Mouse (Mus musculus) heart, embryonic 15.5 days (tissue): Measurements from ENCODE around the gene Rfx5. TPM values are rescaled to one million over a fixed set of nuclear protein-coding genes. Genes with fewer than 3 reads are reported as not detected.
"Not testable (repeated sequence)": the region's sequence is repeated elsewhere in the genome, so short reads cannot be mapped to it uniquely, and the experiment has no call there.

Experiments used
- ATAC-seq: fragments of 200-750 bp; cut with Nextera tagmentation; replicated peaks from 2 replicates; pipeline ENCODE4 v1.8.0; 2017; ENCODE audit warnings: low read depth, moderate TSS enrichment; ENCODE audit not compliant: insufficient number of reproducible peaks, insufficient read depth, low FRiP score
- H3K27ac ChIP-seq: fragments of 300-500 bp; sonication (generic); 2 replicates; pipeline ENCODE4 v1.5.1; 2015; ENCODE audit warnings: mild to moderate bottlenecking, inconsistent platforms
- H3K27me3 ChIP-seq: fragments of 300-500 bp; sonication (generic); 2 replicates; pipeline ENCODE4 v1.6.1; 2015; ENCODE audit warnings: inconsistent platforms
- H3K36me3 ChIP-seq: fragments of 300-500 bp; sonication (generic); 2 replicates; pipeline ENCODE4 v1.6.1; 2015; ENCODE audit warnings: mild to moderate bottlenecking, inconsistent platforms
- H3K4me1 ChIP-seq: fragments of 300-500 bp; sonication (generic); replicated peaks from 2 replicates; pipeline ENCODE4 v1.6.1; 2015; ENCODE audit warnings: inconsistent platforms
- H3K4me2 ChIP-seq: fragments of 300-500 bp; sonication (generic); 2 replicates; pipeline ENCODE4 v1.6.1; 2015; ENCODE audit warnings: inconsistent platforms, mild to moderate bottlenecking, moderate library complexity
- H3K4me3 ChIP-seq: fragments of 300-500 bp; sonication (generic); 2 replicates; pipeline ENCODE4 v1.5.1; 2015; ENCODE audit warnings: mild to moderate bottlenecking, inconsistent platforms
- H3K9ac ChIP-seq: fragments of 300-500 bp; sonication (generic); 2 replicates; pipeline ENCODE4 v1.6.1; 2015; ENCODE audit warnings: mild to moderate bottlenecking, inconsistent platforms
- H3K9me3 ChIP-seq: fragments of 300-500 bp; sonication (generic); replicated peaks from 2 replicates; pipeline ENCODE4 v1.6.1; 2016; ENCODE audit warnings: inconsistent platforms
- WGBS: fragments of 180-500 bp; shearing (Covaris S2); methylation state at CpG from one replicate; pipeline ENCODE4 v1.1.7; 2015; ENCODE audit warnings: mixed read lengths; 5-methylcytosine and 5-hydroxymethylcytosine counted together
- polyA plus RNA-seq: library from polyadenylated mRNA; unstranded; fragments of >200 nt; fragmentation: Nextera tagmentation; extraction: Ambion mirVana; gene quantifications from 2 replicates; pipeline ENCODE4 v1.2.1, GENCODE M21; 2015

Rfx5 gene
- polyA plus RNA-seq = 3.6 and 6.8 TPM in 2 replicates

DNA sequence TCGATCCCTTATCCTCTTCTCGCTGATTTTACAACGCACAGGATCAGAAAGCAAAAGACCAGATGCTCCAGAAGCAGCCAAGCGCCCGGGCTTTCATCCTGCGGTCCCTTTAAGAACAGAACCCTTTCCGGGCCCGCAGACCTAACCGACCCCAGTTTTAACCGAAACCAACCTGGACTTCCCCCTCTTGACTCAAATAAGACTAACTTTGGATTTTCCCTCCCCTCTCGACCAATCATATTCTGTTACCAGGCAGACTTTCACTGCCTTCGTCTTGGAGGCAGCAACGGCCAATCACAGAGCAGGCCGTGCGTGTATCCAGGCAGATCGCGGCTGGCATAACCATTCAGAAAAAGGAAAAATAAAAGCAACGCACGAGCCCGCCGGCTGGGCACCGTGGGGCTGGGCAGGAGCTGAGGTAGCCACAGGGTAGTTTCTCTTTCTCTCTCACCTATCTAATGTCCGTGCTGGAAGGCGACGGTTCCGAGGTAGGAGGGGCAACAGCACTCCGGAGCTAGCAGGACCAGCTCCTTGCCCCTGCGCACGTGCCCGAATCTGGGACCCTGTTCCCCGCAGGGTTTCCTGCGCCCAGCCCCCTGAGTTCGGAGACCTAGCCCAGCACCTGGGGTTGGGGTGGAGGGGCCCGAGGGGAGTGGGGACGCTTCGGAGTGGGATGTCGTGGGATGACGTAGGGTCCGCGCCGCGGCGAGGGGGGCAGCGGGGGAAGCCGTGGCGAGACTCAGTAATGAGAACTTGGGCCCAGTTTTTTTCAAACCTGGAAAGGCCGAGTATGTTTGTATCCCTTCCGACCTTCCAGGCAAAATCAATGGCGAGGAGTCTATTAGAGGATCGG is at the start of gene Rfx5:
TSS of gene Rfx5 (plus strand) at position 312 of the 853 bp plus-strand sequence.
- peak; percentile 97 for ATAC-seq
- under 1% methylated on average over 50 of the region's 50 CpGs for WGBS
- Histone ChIP-seq H3K9ac (peak within 1 kb of the TSS; percentile 90), H3K4me3 (peak within 1 kb of the TSS; percentile 95), H3K9me3 (no peaks in the 10 kb centered on the region), H3K4me2 (peak within 1 kb of the TSS; percentile 85), H3K4me1 (peaks cover 23% of the 10 kb centered on the region), H3K36me3 (peaks cover 32% of the 10 kb centered on the region), H3K27ac (peak within 1 kb of the TSS; percentile 80), H3K27me3 (no peaks in the 10 kb centered on the region)

DNA sequence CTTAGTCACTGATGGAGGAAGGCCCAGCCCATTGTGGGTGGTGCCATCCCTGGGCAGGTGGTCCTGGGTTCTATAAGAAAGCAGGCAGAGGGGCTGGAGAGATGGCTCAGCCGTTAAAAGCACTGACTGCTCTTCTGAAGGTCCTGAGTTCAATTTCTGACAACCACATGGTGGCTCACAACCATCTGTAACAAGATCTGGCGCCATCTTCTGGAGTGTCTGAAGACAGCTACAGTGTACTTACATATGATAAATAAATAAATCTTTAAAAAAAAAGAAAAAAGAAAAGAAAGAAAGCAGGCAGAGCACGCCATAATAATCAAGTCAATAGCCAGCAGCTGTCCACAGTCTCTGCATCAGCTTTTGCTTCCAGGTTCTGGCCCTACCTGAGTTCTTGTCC is 49.1 kb upstream of the Rfx5 start:
- not testable (repeated sequence) for H3K4me1 ChIP-seq, H3K9me3 ChIP-seq, ATAC-seq, H3K4me2 ChIP-seq, H3K4me3 ChIP-seq, H3K27ac ChIP-seq, H3K9ac ChIP-seq, H3K27me3 ChIP-seq, H3K36me3 ChIP-seq
- WGBS = 53% methylated on average over 3 of the region's 3 CpGs

DNA sequence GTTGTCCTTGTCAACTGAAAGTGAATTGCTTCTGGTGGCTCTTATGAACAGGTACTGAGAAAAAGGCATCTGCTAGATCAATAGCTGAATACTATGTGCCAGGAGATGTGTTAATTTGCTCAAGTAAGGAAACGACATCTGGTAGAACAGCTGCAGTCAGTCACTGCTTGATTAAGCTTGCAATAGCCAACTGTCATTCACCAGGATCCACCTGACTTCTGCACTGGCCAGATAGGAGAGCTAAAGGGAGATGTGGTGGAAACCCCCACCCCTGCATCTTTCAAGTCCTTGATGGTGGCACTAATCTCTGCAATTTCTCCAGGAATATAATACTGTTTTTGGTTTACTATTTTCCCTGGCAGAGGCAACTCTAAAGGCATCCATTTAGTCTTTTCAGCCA is 47.4 kb upstream of the Rfx5 start:
- WGBS = 51% methylated on average over 1 of the region's 1 CpGs
- Histone ChIP-seq H3K9me3 (no peaks in the 10 kb centered on the region), H3K4me2 (no peak overlapping the region), H3K4me1 (0 out of 2 replicates have a peak, but pooled peaks cover 4% of the 10 kb centered on the region), H3K36me3 (no peaks in the 10 kb centered on the region), H3K4me3 (no peak overlapping the region), H3K9ac (no peak overlapping the region), H3K27ac (no peak overlapping the region), H3K27me3 (no peaks in the 10 kb centered on the region)
- ATAC-seq = no peak

DNA sequence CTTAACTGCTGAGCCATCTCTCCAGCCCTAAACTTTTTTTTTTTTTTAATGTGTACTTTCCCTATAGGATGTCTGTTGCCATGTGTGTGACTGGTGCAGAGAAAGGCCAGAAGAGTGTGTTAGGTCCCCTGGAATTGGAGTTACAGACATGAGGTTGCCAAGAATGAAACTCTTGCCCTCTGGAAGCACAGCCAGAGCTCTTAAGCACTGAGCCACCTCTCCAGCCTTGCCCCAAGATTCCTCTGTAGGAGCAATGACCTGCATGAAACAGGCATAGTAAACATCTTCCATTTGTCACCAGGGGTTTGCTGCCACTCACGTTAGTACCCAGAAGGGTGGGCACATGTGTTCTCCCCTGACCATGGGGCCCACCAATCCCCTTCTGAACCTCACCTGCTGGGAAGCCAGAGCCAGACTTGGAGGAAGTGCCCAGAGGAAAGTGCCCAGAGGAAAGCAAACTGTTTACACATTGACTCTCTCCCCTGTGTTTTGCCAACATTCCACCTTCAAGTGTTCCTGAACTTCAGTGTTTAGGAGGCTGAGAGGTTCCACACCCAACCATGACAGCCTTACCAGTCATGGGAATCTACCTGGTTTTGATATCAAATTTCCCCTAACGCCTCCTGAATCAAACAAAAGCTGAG is 42.7 kb upstream of the Rfx5 start:
- ATAC-seq = no peak
- Histone ChIP-seq H3K27ac (no peak overlapping the region), H3K9me3 (no peaks in the 10 kb centered on the region), H3K9ac (no peak overlapping the region), H3K4me3 (no peak overlapping the region), H3K27me3 (no peaks in the 10 kb centered on the region), H3K36me3 (no peaks in the 10 kb centered on the region), H3K4me1 (no peaks in the 10 kb centered on the region), H3K4me2 (no peak overlapping the region)
- WGBS = 66% methylated on average over 2 of the region's 2 CpGs

DNA sequence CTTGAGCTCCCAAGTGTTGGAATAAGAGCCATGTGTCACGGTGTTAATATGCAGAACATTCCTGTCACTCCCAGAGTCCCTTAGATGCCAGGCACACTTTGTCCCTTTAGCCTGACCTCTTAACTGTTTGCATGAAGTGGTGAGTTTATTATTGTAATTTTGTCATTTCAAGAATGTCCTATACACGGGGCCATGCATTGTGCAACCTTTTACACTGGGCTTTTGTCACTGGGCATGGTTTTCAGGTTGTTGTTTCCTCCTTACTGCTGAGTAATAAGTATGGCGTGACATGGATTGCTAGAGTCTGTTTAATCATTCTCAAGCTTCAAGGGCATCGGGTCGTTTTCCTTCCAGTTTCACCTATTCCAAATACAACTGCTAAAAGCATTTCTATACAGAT is 40.1 kb upstream of the Rfx5 start:
- 55% methylated on average over 5 of the region's 5 CpGs for WGBS
- Histone ChIP-seq H3K9ac (no peak overlapping the region), H3K4me3 (no peak overlapping the region), H3K4me1 (0 out of 2 replicates have a peak, but pooled peaks cover 3% of the 10 kb centered on the region), H3K9me3 (no peaks in the 10 kb centered on the region), H3K36me3 (no peaks in the 10 kb centered on the region), H3K4me2 (no peak overlapping the region), H3K27me3 (no peaks in the 10 kb centered on the region), H3K27ac (no peak overlapping the region)
- no peak for ATAC-seq

DNA sequence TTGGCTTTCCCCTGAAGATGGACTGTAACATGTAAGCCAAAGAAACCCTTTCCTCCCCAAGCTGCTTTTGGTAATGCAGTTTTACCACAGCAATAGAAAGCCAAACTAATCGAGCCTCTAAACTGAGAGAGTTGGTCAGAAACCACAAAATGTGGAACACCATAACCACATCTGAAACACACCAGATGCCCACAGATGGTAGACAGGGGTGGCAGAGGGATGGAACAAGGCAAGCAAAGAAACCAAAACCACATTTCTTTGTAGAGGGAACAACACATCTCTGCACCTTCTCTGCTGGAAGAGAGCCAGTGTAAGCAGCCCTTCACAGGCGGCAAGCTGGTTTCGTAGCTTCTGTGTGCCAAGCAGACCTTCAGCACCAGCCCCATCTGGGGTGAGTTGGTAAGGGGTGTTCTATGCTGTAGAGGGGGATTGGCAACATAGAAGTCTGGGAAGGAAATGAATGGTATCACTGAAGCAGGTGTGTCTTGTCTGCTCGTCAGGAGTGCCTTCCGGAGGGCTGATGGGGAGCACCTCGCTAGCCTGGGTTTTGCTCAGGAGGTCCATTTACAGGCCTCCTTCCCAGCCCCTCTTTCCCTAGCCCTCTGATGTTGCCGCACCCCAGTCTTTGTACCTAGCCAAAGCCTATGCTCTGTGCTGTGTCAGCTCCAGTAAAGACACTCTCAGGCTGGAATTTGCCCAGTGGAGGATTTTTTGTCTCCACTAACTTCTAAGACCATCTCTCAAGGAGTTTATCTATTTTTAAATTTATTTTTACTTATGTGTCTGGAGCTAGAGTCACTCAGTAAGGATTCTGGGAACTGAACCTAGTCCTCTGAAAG is 37.8 kb upstream of the Rfx5 start:
- no peak overlapping the region for H3K9ac ChIP-seq
- no peaks in the 10 kb centered on the region for H3K27me3 ChIP-seq
- no peak overlapping the region for H3K4me2 ChIP-seq
- 0 out of 2 replicates have a peak, but pooled peaks cover 3% of the 10 kb centered on the region for H3K4me1 ChIP-seq
- no peaks in the 10 kb centered on the region for H3K36me3 ChIP-seq
- no peak for ATAC-seq
- H3K9me3 ChIP-seq = no peaks in the 10 kb centered on the region
- no peak overlapping the region for H3K4me3 ChIP-seq
- 72% methylated on average over 7 of the region's 7 CpGs for WGBS
- H3K27ac ChIP-seq = no peak overlapping the region

DNA sequence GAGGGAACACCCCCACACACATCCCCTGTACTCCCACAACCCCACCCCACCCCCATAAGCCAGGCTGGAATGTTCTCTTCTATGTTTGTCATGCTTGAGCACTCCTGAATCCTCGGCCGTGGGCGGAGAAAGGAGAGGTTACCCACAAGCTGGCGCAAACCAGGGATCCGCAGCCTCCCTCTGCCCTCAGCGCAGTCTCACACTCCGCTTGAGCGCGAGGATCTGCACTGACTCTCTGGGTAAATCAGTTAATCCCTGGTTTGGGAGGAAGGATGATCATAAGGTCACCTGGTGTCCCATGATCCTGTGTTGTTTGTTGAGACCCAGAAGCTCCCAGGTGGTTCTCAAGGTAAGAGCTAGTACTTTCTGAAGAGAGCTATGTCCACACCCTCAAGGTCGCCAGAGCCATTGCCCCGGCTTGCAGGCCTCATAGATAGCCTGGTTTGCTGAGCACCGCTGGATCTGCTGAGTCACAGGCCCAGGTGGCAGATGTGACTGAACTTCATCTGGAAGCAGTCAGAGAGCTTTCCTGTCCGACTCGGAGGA is 36.0 kb upstream of the Rfx5 start:
- ATAC-seq = no peak

DNA sequence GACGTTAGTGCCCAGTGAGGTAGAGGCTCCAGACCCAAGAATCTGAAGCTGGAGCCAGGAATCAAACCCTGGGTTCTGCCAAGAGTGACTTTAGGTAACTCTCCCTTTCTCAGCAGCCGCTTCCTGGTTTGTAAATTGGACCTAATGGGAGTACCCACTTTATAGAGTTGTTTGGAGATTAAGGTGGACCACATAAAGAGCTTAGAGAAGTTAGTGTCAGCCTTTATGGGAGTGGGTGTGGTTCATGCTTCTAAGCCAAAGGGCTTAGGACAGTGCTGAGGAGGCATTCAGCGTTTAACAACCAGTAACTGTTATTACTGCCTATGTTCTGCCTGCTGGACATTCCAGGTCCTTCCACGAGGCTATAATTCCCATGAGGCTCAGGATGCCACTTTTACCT is 35.0 kb upstream of the Rfx5 start:
- Histone ChIP-seq H3K4me3 (no peak overlapping the region), H3K27ac (no peak overlapping the region), H3K4me2 (no peak overlapping the region), H3K9me3 (no peaks in the 10 kb centered on the region), H3K36me3 (no peaks in the 10 kb centered on the region), H3K4me1 (0 out of 2 replicates have a peak, but pooled peaks cover 3% of the 10 kb centered on the region), H3K27me3 (no peaks in the 10 kb centered on the region), H3K9ac (no peak overlapping the region)
- WGBS = 76% methylated on average over 4 of the region's 4 CpGs
- no peak for ATAC-seq

More for the DNA sequence above, 36.0 kb upstream of the Rfx5 start:
- Histone ChIP-seq H3K9ac (no peak overlapping the region), H3K27ac (no peak overlapping the region), H3K9me3 (no peaks in the 10 kb centered on the region), H3K27me3 (no peaks in the 10 kb centered on the region), H3K4me1 (0 out of 2 replicates have a peak, but pooled peaks cover 3% of the 10 kb centered on the region), H3K36me3 (no peaks in the 10 kb centered on the region), H3K4me2 (no peak overlapping the region), H3K4me3 (no peak overlapping the region)
- 61% methylated on average over 14 of the region's 14 CpGs for WGBS

DNA sequence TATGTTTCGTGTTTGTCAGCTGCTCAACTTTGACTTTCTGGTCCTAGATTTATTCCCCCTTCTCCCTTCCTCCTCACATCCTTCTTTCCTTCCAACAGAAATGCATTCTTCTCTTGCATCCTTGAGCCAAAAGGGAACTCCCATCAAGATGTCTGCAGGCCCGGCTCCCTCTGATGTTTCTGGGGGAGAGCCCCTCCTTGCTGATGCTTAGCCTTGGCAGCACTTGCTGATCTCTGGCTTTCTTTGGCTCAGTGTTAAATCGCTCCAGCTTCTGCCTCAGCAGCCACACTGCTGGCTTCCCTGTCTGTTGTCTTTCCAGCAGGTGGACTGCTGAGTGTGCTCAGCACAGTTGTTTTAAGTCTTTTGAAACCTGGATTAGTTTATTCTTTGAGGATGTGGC is 32.8 kb upstream of the Rfx5 start:
- H3K4me2 ChIP-seq = no peak overlapping the region
- no peak overlapping the region for H3K9ac ChIP-seq
- H3K4me3 ChIP-seq = no peak overlapping the region
- no peak for ATAC-seq
- no peaks in the 10 kb centered on the region for H3K27me3 ChIP-seq
- H3K36me3 ChIP-seq = no peaks in the 10 kb centered on the region
- H3K27ac ChIP-seq = no peak overlapping the region
- WGBS = 34% methylated on average over 3 of the region's 3 CpGs
- H3K9me3 ChIP-seq = no peaks in the 10 kb centered on the region
- 0 out of 2 replicates have a peak, but pooled peaks cover 3% of the 10 kb centered on the region for H3K4me1 ChIP-seq

DNA sequence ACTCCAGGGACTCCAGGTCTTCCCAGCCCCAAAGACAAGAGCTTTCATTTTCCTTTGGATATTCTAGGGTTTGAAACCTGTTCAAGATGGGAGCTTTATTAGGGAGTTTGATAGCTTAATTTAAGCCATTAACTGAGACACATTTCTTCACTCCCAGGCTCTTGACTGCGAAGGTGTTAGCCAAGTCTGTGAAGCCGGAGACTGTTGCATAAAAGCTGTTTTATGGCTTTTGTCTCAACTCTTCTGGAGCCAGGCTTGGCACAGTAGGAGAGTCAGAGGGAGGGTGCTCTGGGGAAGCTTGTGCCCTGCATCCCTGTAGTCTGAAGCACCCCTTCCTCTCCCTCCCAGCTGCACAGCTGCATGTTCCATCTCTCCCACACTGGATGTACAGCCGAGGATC is 31.5 kb upstream of the Rfx5 start:
- no peak for ATAC-seq
- no peak overlapping the region for H3K9ac ChIP-seq
- H3K4me2 ChIP-seq = no peak overlapping the region
- no peaks in the 10 kb centered on the region for H3K9me3 ChIP-seq
- 0 out of 2 replicates have a peak, but pooled peaks cover 3% of the 10 kb centered on the region for H3K4me1 ChIP-seq
- H3K36me3 ChIP-seq = no peaks in the 10 kb centered on the region
- no peak overlapping the region for H3K4me3 ChIP-seq
- no peak overlapping the region for H3K27ac ChIP-seq
- H3K27me3 ChIP-seq = no peaks in the 10 kb centered on the region
- 56% methylated on average over 3 of the region's 3 CpGs for WGBS

DNA sequence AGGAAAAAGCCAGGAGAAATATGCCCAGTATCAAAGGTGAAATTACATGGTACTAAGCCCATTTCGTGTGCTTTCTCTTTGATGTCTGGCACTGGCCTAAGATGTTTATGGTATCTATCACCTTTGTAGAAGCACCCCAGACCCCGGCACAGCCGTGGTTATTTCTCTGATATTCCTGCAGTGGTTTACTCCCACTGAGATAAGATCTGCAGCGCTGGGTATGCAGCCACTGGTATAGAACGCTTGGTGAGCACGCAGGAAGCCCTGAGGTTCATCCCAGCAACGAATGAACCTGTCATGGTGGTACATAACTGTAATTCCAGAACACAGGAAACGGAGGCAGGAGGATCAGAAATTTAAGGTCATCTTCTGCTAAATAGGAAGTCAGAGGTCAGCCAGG is 29.2 kb upstream of the Rfx5 start:
- Histone ChIP-seq H3K9me3 (no peaks in the 10 kb centered on the region), H3K27me3 (no peaks in the 10 kb centered on the region), H3K27ac (no peak overlapping the region), H3K4me3 (no peak overlapping the region), H3K9ac (no peak overlapping the region), H3K4me1 (no peaks in the 10 kb centered on the region), H3K36me3 (no peaks in the 10 kb centered on the region), H3K4me2 (no peak overlapping the region)
- WGBS = 55% methylated on average over 8 of the region's 8 CpGs
- no peak for ATAC-seq
